Mouse (Mus musculus) heart, embryonic 10.5 days (tissue): ENCODE results near the gene Il9r. TPM values are rescaled to one million over a fixed set of nuclear protein-coding genes. Genes with fewer than 3 reads are reported as not detected.
A peak's percentile ranks its signal among the peaks of the same experiment; 100 is the strongest.
"Not testable (repeated sequence)": the region's sequence is repeated elsewhere in the genome, so short reads cannot be mapped to it uniquely, and the experiment has no call there.

Experiments used
- DNase-seq: peaks from one replicate; pipeline ENCODE4 v3.0.0-alpha.2; 2017; ENCODE audit warnings: low spot score
- H3K27ac ChIP-seq: fragments of 300-500 bp; sonication (generic); 2 replicates; pipeline ENCODE4 v1.5.1; 2016; ENCODE audit warnings: mild to moderate bottlenecking
- H3K27me3 ChIP-seq: fragments of 300-500 bp; sonication (generic); 2 replicates; pipeline ENCODE4 v1.6.1; 2016; ENCODE audit warnings: mild to moderate bottlenecking; ENCODE audit not compliant: poor library complexity, insufficient read depth, severe bottlenecking
- H3K36me3 ChIP-seq: fragments of 300-500 bp; sonication (generic); 2 replicates; pipeline ENCODE4 v1.6.1; 2016; ENCODE audit warnings: mild to moderate bottlenecking, moderate library complexity
- H3K4me1 ChIP-seq: fragments of 300-500 bp; sonication (generic); 2 replicates; pipeline ENCODE4 v1.6.1; 2016; ENCODE audit warnings: mild to moderate bottlenecking
- H3K4me3 ChIP-seq: fragments of 300-500 bp; sonication (generic); 2 replicates; pipeline ENCODE4 v1.5.1; 2016; ENCODE audit warnings: mild to moderate bottlenecking, moderate library complexity
- H3K9me3 ChIP-seq: fragments of 300-500 bp; sonication (generic); 2 replicates; pipeline ENCODE4 v1.6.1; 2016; ENCODE audit warnings: mild to moderate bottlenecking, moderate library complexity
- WGBS: fragments of 180-500 bp; shearing (Covaris S2); methylation state at CpG from one replicate; pipeline ENCODE4 v1.1.7; 2016; 5-methylcytosine and 5-hydroxymethylcytosine counted together
- polyA plus RNA-seq: library from polyadenylated mRNA; unstranded; fragments of >200 nt; fragmentation: Nextera tagmentation; extraction: Ambion mirVana; gene quantifications from 2 replicates; pipeline ENCODE4 v1.2.1, GENCODE M21; 2016

Il9r gene
- polyA plus RNA-seq, 1 experiment from 2014 or later = 0.14 TPM

DNA sequence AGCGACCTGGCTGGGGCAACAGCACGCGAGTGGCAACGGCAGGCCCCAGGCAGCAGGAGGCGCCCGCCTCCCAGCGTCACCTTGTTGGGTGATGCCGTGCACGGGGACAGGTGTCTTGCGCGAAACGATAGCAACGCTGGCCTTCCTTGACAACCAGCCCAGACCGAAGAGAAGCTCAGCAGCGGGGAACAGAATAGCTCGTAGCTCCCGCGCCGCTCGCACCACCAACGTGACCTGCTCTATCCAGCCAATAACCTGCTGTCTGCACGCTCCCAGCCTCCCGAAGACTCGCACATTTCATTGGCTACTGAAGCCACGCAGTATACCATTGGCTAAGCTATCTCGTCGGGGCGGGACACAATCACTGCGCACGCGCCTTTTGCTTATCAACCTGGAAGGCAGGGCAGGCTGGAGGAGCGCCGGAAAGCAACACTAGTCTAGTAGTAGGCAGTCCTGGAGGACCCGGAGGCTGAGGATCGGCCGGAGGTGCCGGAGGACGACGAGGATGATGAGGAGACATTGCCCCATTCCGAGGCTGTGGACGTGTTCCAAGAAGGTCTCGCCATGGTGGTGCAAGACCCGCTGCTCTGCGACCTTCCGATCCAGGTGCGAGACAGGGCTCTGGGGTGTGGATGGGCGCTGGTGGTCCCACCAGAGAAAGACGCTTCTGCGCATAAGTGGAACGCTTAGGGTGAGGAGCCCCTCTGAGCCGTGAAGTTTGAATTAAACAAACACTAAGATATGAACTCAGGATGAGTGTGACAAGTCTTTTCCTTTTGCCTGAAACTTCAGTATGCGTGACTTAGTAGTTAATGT, 5.2 kb upstream of the Il9r start, which contains the start of gene Snrnp25:
TSS of gene Snrnp25 (plus strand) at position 358 of the 816 bp plus-strand sequence.
- Histone ChIP-seq H3K27me3 (no peaks in the 10 kb centered on the region), H3K9me3 (no peaks in the 10 kb centered on the region), H3K4me1 (peaks cover 19% of the 10 kb centered on the region), H3K27ac (peak within 1 kb of the TSS; percentile 85), H3K4me3 (peak within 1 kb of the TSS; percentile 80), H3K36me3 (peaks cover 33% of the 10 kb centered on the region)
- DNase-seq = peak; percentile 99
- WGBS = under 1% methylated on average over 52 of the region's 52 CpGs

DNA sequence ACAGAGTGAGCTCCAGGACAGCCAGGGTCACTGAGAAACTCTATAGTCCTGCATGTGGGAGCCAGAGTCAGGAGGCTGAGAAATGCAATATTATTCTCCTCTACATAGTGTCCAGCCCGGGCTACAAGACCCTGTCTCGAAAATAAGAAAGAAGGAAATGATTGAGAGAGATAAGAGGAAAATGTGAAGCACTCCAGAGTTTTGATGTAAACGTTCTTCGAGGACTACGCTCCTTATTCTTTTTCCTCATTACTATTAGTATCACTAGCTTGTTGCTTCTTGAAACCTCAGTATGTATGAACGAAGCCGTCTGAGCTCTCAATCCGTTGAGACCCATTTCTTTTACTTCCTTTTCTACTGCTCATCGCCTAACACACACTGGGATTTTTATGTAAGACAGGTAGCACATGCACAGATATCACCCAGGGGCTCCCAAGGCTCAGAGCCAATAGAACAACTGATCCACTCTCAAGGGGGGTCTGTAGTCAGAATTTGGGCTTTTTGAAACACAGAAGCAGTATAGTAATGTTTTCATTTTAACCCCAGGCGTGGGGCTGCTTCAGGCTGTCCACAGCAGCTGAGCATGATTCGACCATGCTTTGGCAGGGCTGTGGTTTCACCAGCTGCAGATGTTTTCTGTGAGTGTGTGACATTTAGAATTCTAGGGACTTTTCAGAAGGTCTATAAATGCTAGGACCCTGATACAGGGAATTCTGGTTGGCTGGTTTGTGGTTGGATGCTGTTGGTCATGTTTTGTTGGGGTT, 2.0 kb upstream of the Il9r start:
- Histone ChIP-seq H3K9me3 (no peaks in the 10 kb centered on the region), H3K4me3 (no peak overlapping the region), H3K4me1 (peaks cover 34% of the 10 kb centered on the region), H3K27ac (no peak overlapping the region), H3K36me3 (peaks cover 2% of the 10 kb centered on the region), H3K27me3 (peaks cover 11% of the 10 kb centered on the region; the same call in 1 of the 2 replicates)
- DNase-seq = no peak
- WGBS = 74% methylated on average over 11 of the region's 11 CpGs

DNA sequence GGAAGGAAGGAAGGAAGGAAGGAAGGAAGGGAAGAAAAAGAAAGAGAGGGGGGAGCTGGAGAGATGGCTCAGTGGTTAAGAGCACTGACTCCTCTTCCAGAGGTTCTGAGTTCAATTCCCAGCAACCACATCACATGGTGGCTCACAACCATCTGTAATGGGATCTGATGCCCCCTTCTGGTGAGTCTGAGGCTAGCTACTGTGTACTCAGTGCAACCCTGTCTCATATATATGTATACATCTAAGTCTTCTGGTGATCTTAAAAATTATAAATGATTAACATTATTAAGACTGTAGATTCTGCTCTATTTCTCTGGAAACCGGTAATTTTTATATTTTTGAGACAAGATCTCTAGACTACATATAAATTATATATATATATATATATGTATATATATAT, 913 bp upstream of the Il9r start:
- H3K27me3 ChIP-seq = peaks cover 11% of the 10 kb centered on the region; the same call in 1 of the 2 replicates
- H3K4me1 ChIP-seq = peaks cover 35% of the 10 kb centered on the region
- 44% methylated on average over 1 of the region's 1 CpGs for WGBS
- not testable (repeated sequence) for H3K9me3 ChIP-seq, H3K36me3 ChIP-seq, H3K27ac ChIP-seq, DNase-seq, H3K4me3 ChIP-seq

DNA sequence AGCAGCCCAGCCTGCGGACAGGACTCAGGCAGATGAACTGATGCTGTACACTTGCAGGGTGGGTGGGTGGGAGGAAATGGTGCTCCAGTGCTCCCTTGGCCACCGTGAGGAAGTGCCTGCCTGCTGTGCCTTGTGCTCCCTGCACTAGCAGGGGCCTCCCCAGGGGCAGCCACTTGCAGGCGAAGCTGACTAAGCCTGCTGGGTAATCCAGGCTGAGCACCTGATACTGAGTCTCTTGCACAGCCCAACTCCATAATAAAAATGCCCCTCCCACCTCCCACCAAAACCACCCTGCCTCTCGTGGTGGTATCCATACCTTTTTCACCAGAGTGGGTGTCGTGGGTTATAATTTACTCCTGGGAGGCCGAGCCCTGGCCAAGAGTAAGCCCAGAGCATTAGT, 849 bp downstream of the Il9r start:
- no peaks in the 10 kb centered on the region for H3K9me3 ChIP-seq
- H3K4me3 ChIP-seq = no peak overlapping the region
- no peaks in the 10 kb centered on the region for H3K36me3 ChIP-seq
- peaks cover 24% of the 10 kb centered on the region; the same call in 1 of the 2 replicates for H3K27me3 ChIP-seq
- peaks cover 33% of the 10 kb centered on the region for H3K4me1 ChIP-seq
- WGBS = 41% methylated on average over 6 of the region's 6 CpGs
- peak; percentile 68 for DNase-seq
- 0 out of 2 replicates have a peak overlapping the region, but pooled peaks have one; percentile 18 for H3K27ac ChIP-seq

DNA sequence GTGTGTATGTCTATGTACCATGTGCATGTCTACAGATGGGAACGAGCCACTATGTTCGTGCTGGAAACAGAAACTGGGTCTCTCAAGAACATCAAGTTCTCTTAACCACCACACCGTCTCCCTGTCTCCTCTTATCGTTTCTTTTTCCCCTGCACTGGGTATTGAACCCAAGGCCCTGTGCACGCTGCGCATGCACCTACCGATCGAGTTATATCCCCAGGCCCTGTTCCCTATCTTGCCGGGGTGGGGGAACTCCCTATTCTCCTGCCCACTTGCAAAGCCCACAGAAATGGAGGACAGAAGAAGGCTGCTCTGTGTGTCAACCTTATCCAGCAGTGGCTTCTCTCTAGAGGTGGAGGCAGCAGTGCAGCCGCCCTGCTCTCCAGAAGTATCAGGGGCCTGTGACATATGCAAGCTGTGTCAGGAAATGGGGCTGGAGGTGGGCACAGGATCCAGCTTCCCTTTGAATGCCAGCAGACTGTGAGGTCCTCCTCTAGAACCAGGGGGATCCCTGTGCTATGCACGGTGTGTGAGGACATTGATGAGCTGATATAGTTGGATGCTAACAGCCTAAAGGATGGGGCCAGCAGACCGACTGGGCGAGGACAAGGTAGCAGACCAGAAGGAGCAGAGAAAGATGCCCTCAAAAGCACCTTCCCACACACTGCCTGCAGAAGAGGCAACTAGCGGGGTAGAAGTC, 1.7 kb downstream of the Il9r start:
- WGBS = 67% methylated on average over 14 of the region's 14 CpGs
- H3K9me3 ChIP-seq = no peaks in the 10 kb centered on the region
- H3K27ac ChIP-seq = no peak overlapping the region

DNA sequence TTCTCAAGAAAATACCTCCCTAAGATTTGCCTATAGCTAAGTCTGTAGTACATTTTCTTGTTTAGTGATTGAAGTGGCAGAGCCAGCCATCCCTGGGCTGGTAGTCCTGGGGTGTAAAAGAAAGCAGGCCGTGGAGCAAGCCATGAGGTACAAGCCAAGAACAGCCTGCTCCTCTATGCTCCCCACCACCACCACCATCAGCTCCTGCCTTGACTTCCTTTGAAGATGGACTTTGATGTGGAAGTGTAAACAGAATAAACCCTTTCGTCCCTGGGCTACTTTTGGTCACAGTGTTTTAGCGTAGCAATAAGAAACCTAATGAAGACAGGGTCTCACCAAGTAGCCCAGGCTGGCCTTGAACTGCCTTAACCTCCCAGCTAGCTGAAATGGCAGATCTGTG, 2.3 kb downstream of the Il9r start:
- WGBS = 52% methylated on average over 3 of the region's 3 CpGs
- peak; percentile 50 for DNase-seq
- no peak overlapping the region for H3K27ac ChIP-seq

More for the DNA sequence above, 1.7 kb downstream of the Il9r start:
- H3K4me3 ChIP-seq = no peak overlapping the region
- H3K36me3 ChIP-seq = no peaks in the 10 kb centered on the region
- H3K27me3 ChIP-seq = peaks cover 24% of the 10 kb centered on the region; the same call in 1 of the 2 replicates
- peaks cover 33% of the 10 kb centered on the region for H3K4me1 ChIP-seq
- DNase-seq = peak; percentile 64

DNA sequence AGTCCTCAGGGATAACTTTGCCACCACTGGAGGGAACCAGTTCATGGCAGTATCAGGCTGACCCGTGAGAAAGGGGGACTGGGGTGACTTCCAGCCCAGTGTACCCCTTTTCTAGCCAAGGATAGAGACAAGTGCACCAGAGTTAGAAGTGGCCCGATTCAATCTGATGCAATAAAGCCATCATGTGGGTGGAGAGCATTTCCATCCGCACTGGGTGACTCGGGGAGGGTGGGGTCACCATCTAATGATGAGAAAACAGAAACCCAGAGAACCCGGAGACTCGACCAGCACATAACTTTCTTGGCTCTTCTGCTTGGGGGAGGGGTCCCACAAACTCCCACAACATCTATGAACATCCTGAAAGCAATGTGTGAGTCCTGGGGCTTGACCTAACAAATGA, 3.4 kb downstream of the Il9r start:
- no peak for DNase-seq
- peaks cover 28% of the 10 kb centered on the region; the same call in 1 of the 2 replicates for H3K27me3 ChIP-seq
- H3K36me3 ChIP-seq = no peaks in the 10 kb centered on the region
- WGBS = 71% methylated on average over 6 of the region's 6 CpGs
- no peak overlapping the region for H3K27ac ChIP-seq
- no peak overlapping the region for H3K4me3 ChIP-seq
- peaks cover 34% of the 10 kb centered on the region for H3K4me1 ChIP-seq
- H3K9me3 ChIP-seq = no peaks in the 10 kb centered on the region

More for the DNA sequence above, 2.3 kb downstream of the Il9r start:
- H3K27me3 ChIP-seq = peaks cover 26% of the 10 kb centered on the region; the same call in 1 of the 2 replicates
- H3K9me3 ChIP-seq = no peaks in the 10 kb centered on the region
- H3K36me3 ChIP-seq = no peaks in the 10 kb centered on the region
- H3K4me1 ChIP-seq = peaks cover 33% of the 10 kb centered on the region
- no peak overlapping the region for H3K4me3 ChIP-seq

DNA sequence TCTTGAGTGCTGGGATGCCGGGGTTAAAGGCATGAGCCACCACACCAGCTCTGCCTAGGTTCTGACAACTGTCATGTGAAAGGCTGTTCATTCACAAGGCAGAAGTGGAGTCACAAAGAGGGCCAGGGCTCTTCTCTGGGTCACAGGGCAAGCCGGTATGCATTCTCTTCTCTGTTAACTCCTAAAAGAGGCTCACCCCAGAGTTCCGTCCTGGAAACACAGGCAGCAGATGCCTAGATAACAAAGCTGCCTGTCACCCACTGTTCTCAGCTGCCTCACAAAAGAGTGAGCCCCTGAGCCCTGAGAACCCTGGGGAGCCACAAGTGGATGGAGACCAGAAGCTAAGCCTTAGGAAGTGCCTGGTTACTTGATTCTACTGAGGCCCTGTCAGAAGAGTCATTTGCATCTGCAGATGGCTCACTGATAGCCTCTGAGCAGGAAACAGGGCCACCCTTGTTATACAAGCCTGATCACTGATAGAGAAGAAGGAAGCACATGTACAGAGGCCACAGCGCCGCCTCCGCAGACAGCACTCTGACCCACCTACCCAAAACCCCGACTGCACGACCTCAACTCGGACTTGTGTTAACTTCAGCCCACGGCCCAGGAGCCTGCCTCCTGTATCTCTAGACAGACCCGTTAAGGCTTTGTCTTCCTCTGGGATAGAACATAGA, 4.1 kb downstream of the Il9r start:
- Histone ChIP-seq H3K27ac (0 out of 2 replicates have a peak overlapping the region, but pooled peaks have one; percentile 6), H3K4me3 (no peak overlapping the region), H3K4me1 (peaks cover 37% of the 10 kb centered on the region), H3K9me3 (no peaks in the 10 kb centered on the region), H3K36me3 (no peaks in the 10 kb centered on the region), H3K27me3 (peaks cover 28% of the 10 kb centered on the region; the same call in 1 of the 2 replicates)
- WGBS = 19% methylated on average over 11 of the region's 11 CpGs
- DNase-seq = peak; percentile 76

DNA sequence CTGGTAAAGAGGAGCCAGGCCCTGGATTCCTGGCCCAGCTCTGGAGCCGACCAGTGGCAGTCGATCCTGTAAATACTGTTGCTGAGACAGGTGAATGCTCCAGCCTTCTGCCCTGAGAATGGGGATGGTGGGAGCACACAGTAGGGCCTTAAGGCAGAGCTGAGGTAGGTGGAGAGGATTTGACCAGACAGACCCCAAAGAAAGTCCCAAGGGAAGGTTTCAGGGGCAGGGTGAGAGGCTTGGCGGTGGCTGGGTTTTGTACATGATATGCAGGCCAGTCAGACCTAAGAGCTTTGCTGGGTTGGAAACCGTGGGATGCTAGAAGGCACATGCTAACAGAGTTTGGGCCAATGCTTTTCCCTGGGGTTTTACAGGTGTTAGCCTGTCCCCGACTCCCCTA, 5.5 kb downstream of the Il9r start:
- H3K36me3 ChIP-seq = no peaks in the 10 kb centered on the region
- peak; percentile 73 for DNase-seq
- no peak overlapping the region for H3K27ac ChIP-seq
- H3K27me3 ChIP-seq = peaks cover 38% of the 10 kb centered on the region; the same call in 1 of the 2 replicates
- H3K9me3 ChIP-seq = no peaks in the 10 kb centered on the region
- peaks cover 43% of the 10 kb centered on the region for H3K4me1 ChIP-seq
- no peak overlapping the region for H3K4me3 ChIP-seq
- 77% methylated on average over 5 of the region's 5 CpGs for WGBS

DNA sequence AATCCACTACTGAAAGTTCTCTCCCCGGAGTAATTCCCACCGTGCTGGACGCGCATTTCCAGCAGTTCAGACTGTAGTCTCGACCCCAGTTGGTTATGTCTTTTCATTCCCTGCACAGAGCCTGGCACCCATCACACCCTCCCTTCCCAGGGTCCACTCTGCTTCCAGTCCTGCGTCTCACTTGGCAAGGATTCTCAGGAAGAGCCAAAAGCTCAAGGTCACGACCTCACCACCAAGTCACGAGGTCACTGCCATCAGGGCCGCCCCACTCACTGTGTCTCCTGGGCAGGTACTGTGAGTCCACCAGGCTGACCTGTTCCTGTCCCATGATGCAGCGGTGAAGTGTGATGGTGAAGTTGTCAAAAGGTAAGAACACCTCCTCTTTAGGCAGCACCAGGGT, 6.0 kb downstream of the Il9r start:
- peaks cover 41% of the 10 kb centered on the region for H3K4me1 ChIP-seq
- WGBS = 74% methylated on average over 10 of the region's 10 CpGs
- H3K36me3 ChIP-seq = no peaks in the 10 kb centered on the region
- peaks cover 38% of the 10 kb centered on the region; the same call in 1 of the 2 replicates for H3K27me3 ChIP-seq
- no peak overlapping the region for H3K27ac ChIP-seq
- H3K9me3 ChIP-seq = no peaks in the 10 kb centered on the region
- peak; percentile 63 for DNase-seq
- H3K4me3 ChIP-seq = no peak overlapping the region

DNA sequence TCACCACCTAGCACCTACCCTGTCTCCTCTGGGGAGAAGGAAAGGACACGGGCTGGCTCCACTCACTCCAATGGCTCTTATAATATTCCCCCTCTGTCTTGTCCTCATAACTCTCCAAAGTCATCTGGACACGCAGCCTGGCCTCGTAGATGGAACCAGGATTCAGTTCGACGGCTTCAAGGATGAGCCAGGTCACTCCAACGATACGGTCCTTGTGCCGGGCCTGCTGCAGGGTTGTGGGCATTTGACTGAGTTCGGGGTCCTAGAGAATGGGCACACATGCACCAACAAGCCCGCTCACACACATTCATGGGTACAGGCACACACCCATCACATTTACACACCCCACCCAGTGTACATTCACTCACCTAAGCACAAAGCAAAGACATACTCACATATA, 6.9 kb downstream of the Il9r start:
- Histone ChIP-seq H3K27me3 (peaks cover 34% of the 10 kb centered on the region; the same call in 1 of the 2 replicates), H3K4me1 (peaks cover 33% of the 10 kb centered on the region), H3K27ac (no peak overlapping the region), H3K4me3 (no peak overlapping the region), H3K36me3 (no peaks in the 10 kb centered on the region), H3K9me3 (no peaks in the 10 kb centered on the region)
- WGBS = 87% methylated on average over 10 of the region's 10 CpGs
- DNase-seq = peak; percentile 55

DNA sequence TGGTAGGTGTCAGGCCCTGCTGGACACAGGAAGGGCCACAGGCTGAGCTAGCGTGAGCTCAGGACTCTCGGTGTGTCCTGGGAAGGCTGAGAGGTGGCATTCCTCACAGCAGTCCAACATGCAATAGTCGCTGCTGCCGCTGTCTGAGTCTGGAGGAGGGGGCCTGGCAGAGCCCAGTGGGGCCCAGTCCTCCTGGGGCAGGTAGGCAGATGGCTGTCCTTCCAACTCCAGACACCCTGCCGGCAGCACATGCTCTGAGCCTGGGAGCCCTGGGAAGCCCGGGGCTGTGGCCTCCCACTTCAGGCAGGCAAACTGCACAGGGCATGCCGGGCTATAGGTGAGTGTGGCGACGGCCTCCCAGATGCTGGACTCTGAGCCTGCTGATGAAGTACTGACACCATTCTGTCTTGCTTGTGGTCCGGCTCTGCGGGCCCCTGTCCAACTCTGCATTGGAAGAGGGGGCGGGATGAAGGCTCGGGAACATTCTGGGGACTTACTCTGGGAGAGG, 9.4 kb downstream of the Il9r start:
- DNase-seq = peak; percentile 74
- WGBS = 65% methylated on average over 13 of the region's 13 CpGs
- Histone ChIP-seq H3K36me3 (no peaks in the 10 kb centered on the region), H3K27me3 (peaks cover 27% of the 10 kb centered on the region; the same call in 1 of the 2 replicates), H3K4me3 (no peak overlapping the region), H3K4me1 (peaks cover 22% of the 10 kb centered on the region), H3K27ac (0 out of 2 replicates have a peak overlapping the region, but pooled peaks have one; percentile 38), H3K9me3 (no peaks in the 10 kb centered on the region)
